In genomic region chr3:62340861-62341260, GRCm38 (mm10) we compare ENCODE assay signal across 8 mouse cellular contexts. TPM values are rescaled to one million over a fixed set of nuclear protein-coding genes. Genes with fewer than 3 reads are reported as not detected.
DNase-seq lines count a peak whose midpoint lies in the region; ATAC-seq and TF ChIP-seq lines count a peak whose summit lies in the region.

No protein-coding gene starts in this region.

- no peaks in the 10 kb centered on the region; the same call in 1 of the 2 replicates for H3K4me1 ChIP-seq in heart, embryonic 16.5 days (ENCODE audit: control insufficient read depth, insufficient read depth, low read length)
- peaks cover 13% of the 10 kb centered on the region for H3K4me1 ChIP-seq in embryonic facial prominence, embryonic 15.5 days
- peaks cover 5% of the 10 kb centered on the region for H3K4me1 ChIP-seq in kidney, postnatal 0 days (replicated peaks; ENCODE audit: insufficient read depth, low read length)
- H3K4me1 ChIP-seq in midbrain, postnatal 0 days (ENCODE audit: insufficient read depth, low read length) = no peaks in the 10 kb centered on the region

- intact Hi-C loops in heart, postnatal 36 days (cut with DNase I) = no loop called here

- H3K9ac ChIP-seq in heart, embryonic 16.5 days (ENCODE audit: low read length) = no peak overlapping the region
- no peak overlapping the region for H3K9ac ChIP-seq in embryonic facial prominence, embryonic 15.5 days
- no peak overlapping the region for H3K9ac ChIP-seq in kidney, postnatal 0 days (ENCODE audit: low read depth, low read length)
- H3K9ac ChIP-seq in midbrain, postnatal 0 days (replicated peaks; ENCODE audit: low read length, poor library complexity, severe bottlenecking) = peak overlapping the region; percentile 74; the same call in 1 of the 2 replicates

- peak overlapping the region; percentile 96; the same call in 1 of the 2 replicates for H3K4me2 ChIP-seq in heart, embryonic 16.5 days (ENCODE audit: low read depth, low read length)
- peak overlapping the region; percentile 85 for H3K4me2 ChIP-seq in embryonic facial prominence, embryonic 15.5 days (replicated peaks)
- peak overlapping the region; percentile 91 for H3K4me2 ChIP-seq in kidney, postnatal 0 days (ENCODE audit: low read length)
- peak overlapping the region; percentile 61 for H3K4me2 ChIP-seq in midbrain, postnatal 0 days (ENCODE audit: low read depth, low read length, poor library complexity, severe bottlenecking)

- 32% methylated on average over 2 of the region's 2 CpGs for WGBS in heart, embryonic 16.5 days
- WGBS in embryonic facial prominence, embryonic 15.5 days = 16% methylated on average over 2 of the region's 2 CpGs
- WGBS in kidney, postnatal 0 days = 22% methylated on average over 2 of the region's 2 CpGs
- 31% methylated on average over 2 of the region's 2 CpGs for WGBS in midbrain, postnatal 0 days

- H3K36me3 ChIP-seq in heart, embryonic 16.5 days (ENCODE audit: control insufficient read depth, insufficient read depth) = no peaks in the 10 kb centered on the region
- H3K36me3 ChIP-seq in embryonic facial prominence, embryonic 15.5 days = no peaks in the 10 kb centered on the region
- 0 out of 2 replicates have a peak, but pooled peaks cover under 1% of the 10 kb centered on the region for H3K36me3 ChIP-seq in kidney, postnatal 0 days (ENCODE audit: insufficient read depth, low read length)
- no peaks in the 10 kb centered on the region for H3K36me3 ChIP-seq in midbrain, postnatal 0 days (ENCODE audit: insufficient read depth, low read length)

- no peak for TF ChIP-seq CTCF in kidney, postnatal 0 days (IDR thresholded peaks at IDR 0.05; ENCODE audit: low read depth)
- TF ChIP-seq CTCF in midbrain, postnatal 0 days (IDR thresholded peaks at IDR 0.05) = no peak

- ATAC-seq in heart, embryonic 16.5 days (replicated peaks; ENCODE audit: extremely low read depth, insufficient read depth, low FRiP score) = no peak
- no peak for ATAC-seq in embryonic facial prominence, embryonic 15.5 days (ENCODE audit: insufficient number of reproducible peaks, low FRiP score, low TSS enrichment, low read depth)
- ATAC-seq in kidney, postnatal 0 days (replicated peaks; ENCODE audit: low FRiP score, low read depth) = no peak
- ATAC-seq in midbrain, postnatal 0 days (ENCODE audit: low FRiP score) = no peak
- ATAC-seq in megakaryocyte, adult 5-6 weeks (ENCODE audit: poor library complexity, severe bottlenecking) = no peak

- H3K4me3 ChIP-seq in heart, embryonic 16.5 days (ENCODE audit: low read length) = peak overlapping the region; percentile 23
- H3K4me3 ChIP-seq in embryonic facial prominence, embryonic 15.5 days (replicated peaks) = peak overlapping the region; percentile 80
- H3K4me3 ChIP-seq in kidney, postnatal 0 days (replicated peaks; ENCODE audit: low read depth, low read length) = peak overlapping the region; percentile 75
- H3K4me3 ChIP-seq in midbrain, postnatal 0 days (ENCODE audit: low read depth, low read length) = peak overlapping the region; percentile 67

- no peak overlapping the region for H3K27ac ChIP-seq in heart, embryonic 16.5 days (ENCODE audit: low read length)
- H3K27ac ChIP-seq in embryonic facial prominence, embryonic 15.5 days (replicated peaks) = no peak overlapping the region
- no peak overlapping the region for H3K27ac ChIP-seq in kidney, postnatal 0 days
- H3K27ac ChIP-seq in midbrain, postnatal 0 days (ENCODE audit: low read depth, low read length) = no peak overlapping the region

- H3K9me3 ChIP-seq in heart, embryonic 16.5 days (replicated peaks; ENCODE audit: control insufficient read depth, low read length) = no peaks in the 10 kb centered on the region
- H3K9me3 ChIP-seq in embryonic facial prominence, embryonic 15.5 days (replicated peaks) = no peaks in the 10 kb centered on the region
- H3K9me3 ChIP-seq in kidney, postnatal 0 days (replicated peaks; ENCODE audit: low read length) = no peaks in the 10 kb centered on the region
- H3K9me3 ChIP-seq in midbrain, postnatal 0 days (ENCODE audit: low read length) = no peaks in the 10 kb centered on the region

- peaks cover 7% of the 10 kb centered on the region; the same call in 1 of the 2 replicates for H3K27me3 ChIP-seq in heart, embryonic 16.5 days (ENCODE audit: control insufficient read depth, insufficient read depth, low read length)
- no peaks in the 10 kb centered on the region for H3K27me3 ChIP-seq in embryonic facial prominence, embryonic 15.5 days
- no peaks in the 10 kb centered on the region for H3K27me3 ChIP-seq in kidney, postnatal 0 days (ENCODE audit: insufficient read depth, low read length)
- 0 out of 2 replicates have a peak, but pooled peaks cover 7% of the 10 kb centered on the region for H3K27me3 ChIP-seq in midbrain, postnatal 0 days (ENCODE audit: insufficient read depth, low read length)

- DNase-seq in heart, postnatal 36 days = no peak
- DNase-seq in kidney, postnatal 0 days (ENCODE audit: low spot score) = peak; percentile 32
- DNase-seq in midbrain, postnatal 0 days (ENCODE audit: low spot score) = no peak
- DNase-seq in c-Kit-positive CD71-positive TER-119-positive erythroid progenitor cells, embryonic 14.5 days (ENCODE audit: low spot score) = no peak
- no peak for DNase-seq in yolk sac, embryonic 10.5 days (ENCODE audit: low spot score)

RNA-seq across cellular contexts. Expression of gene Arhgef26, which starts 2.7 kb away (rescaled TPM):
- 3.4 and 4.8 TPM in 2 replicates for polyA plus RNA-seq in heart, embryonic 16.5 days (2015; fragmentation: Nextera tagmentation; extraction: Ambion mirVana)
- 1 to 10 TPM; 2.3 to 3.1 TPM for total RNA-seq in heart, postnatal 36 days (2021)
- polyA plus RNA-seq in embryonic facial prominence, embryonic 15.5 days (2015; fragmentation: Nextera tagmentation; extraction: Ambion mirVana) = 16.8 and 20.1 TPM in 2 replicates
- 7.8 and 8.8 TPM in 2 replicates for polyA plus RNA-seq in kidney, postnatal 0 days (2015; fragmentation: Nextera tagmentation; extraction: Ambion mirVana)
- 23.3 and 26.7 TPM in 2 replicates for total RNA-seq in midbrain, postnatal 0 days (2014; rRNA removed)
- 14.1 and 16.5 TPM in 2 replicates for polyA plus RNA-seq in midbrain, postnatal 0 days (2015; fragmentation: Nextera tagmentation; extraction: Ambion mirVana)
- not detected in 2 replicates for total RNA-seq in megakaryocyte, adult 5-6 weeks (2015)
- total RNA-seq in megakaryocyte, adult 5-6 weeks (2017) = 0.07 TPM in 1 of 2 replicates, not detected in the other

Comparison
In these comparisons a context has a peak if more than half of its experiments do, and no peak if none do; other contexts are left out.
1. H3K4me3 ChIP-seq: peak in every context shown above with its lines; median percentile 80 in embryonic facial prominence, embryonic 15.5 days; 75 in kidney, postnatal 0 days; 67 in midbrain, postnatal 0 days; 23 in heart, embryonic 16.5 days.